Mouse (Mus musculus): ENCODE measurements around the gene 4930426L09Rik. TPM values are rescaled to one million over a fixed set of nuclear protein-coding genes. Genes with fewer than 3 reads are reported as not detected.

The 4930426L09Rik gene
- polyA plus RNA-seq, 1 experiment from 2014 or later, result 0.30 TPM

GRCm38 (mm10) chr2:18971564-18971963, 26.6 kb upstream of the 4930426L09Rik start:
- Histone ChIP-seq H3K4me1 (peaks cover 93% of the 10 kb centered on the region), H3K36me3 (peaks cover 23% of the 10 kb centered on the region), H3K9me3 (replicated peaks) (peaks cover 9% of the 10 kb centered on the region; the same call in 1 of the 2 replicates), H3K27ac (0 out of 2 replicates have a peak overlapping the region, but pooled peaks have one; percentile 45), H3K4me3 (no peak overlapping the region), H3K9ac (no peak overlapping the region), H3K27me3 (replicated peaks) (no peaks in the 10 kb centered on the region), H3K4me2 (no peak overlapping the region)
- no peak for ATAC-seq
- 67% methylated on average over 3 of the region's 3 CpGs for WGBS (ENCODE audit: insufficient replicate concordance)

- Histone ChIP-seq H3K27me3 (replicated peaks) (no peaks in the 10 kb centered on the region), H3K4me2 (no peak overlapping the region), H3K9ac (no peak overlapping the region), H3K4me1 (peaks cover 94% of the 10 kb centered on the region), H3K9me3 (replicated peaks) (peaks cover 9% of the 10 kb centered on the region; the same call in 1 of the 2 replicates), H3K4me3 (no peak overlapping the region), H3K27ac (no peak overlapping the region), H3K36me3 (peaks cover 16% of the 10 kb centered on the region)
- ATAC-seq, result peak; percentile 73
- 44% methylated on average over 4 of the region's 4 CpGs for WGBS (ENCODE audit: insufficient replicate concordance)
Measured at GRCm38 (mm10) chr2:18974882-18975645, 23.1 kb upstream of the 4930426L09Rik start.

- ATAC-seq, result no peak
- 61% methylated on average over 2 of the region's 2 CpGs for WGBS (ENCODE audit: insufficient replicate concordance)
Measured at GRCm38 (mm10) chr2:18976175-18976574, 22.0 kb upstream of the 4930426L09Rik start.

GRCm38 (mm10) chr2:18977201-18977805, 20.8 kb upstream of the 4930426L09Rik start:
- peaks cover 16% of the 10 kb centered on the region for H3K36me3 ChIP-seq
- H3K9ac ChIP-seq, result no peak overlapping the region
- H3K4me1 ChIP-seq, result peaks cover 83% of the 10 kb centered on the region
- no peak for ATAC-seq
- H3K9me3 ChIP-seq (replicated peaks), result peaks cover 9% of the 10 kb centered on the region; the same call in 1 of the 2 replicates
- 64% methylated on average over 10 of the region's 10 CpGs for WGBS (ENCODE audit: insufficient replicate concordance)
- H3K27ac ChIP-seq, result no peak overlapping the region
- no peak overlapping the region for H3K4me2 ChIP-seq
- H3K4me3 ChIP-seq, result no peak overlapping the region
- no peaks in the 10 kb centered on the region for H3K27me3 ChIP-seq (replicated peaks)

More at GRCm38 (mm10) chr2:18976175-18976574, 22.0 kb upstream of the 4930426L09Rik start:
- H3K4me3 ChIP-seq, result no peak overlapping the region
- peaks cover 92% of the 10 kb centered on the region for H3K4me1 ChIP-seq
- H3K36me3 ChIP-seq, result peaks cover 16% of the 10 kb centered on the region
- H3K27me3 ChIP-seq (replicated peaks), result no peaks in the 10 kb centered on the region
- H3K9ac ChIP-seq, result no peak overlapping the region
- peaks cover 9% of the 10 kb centered on the region; the same call in 1 of the 2 replicates for H3K9me3 ChIP-seq (replicated peaks)
- H3K4me2 ChIP-seq, result no peak overlapping the region
- H3K27ac ChIP-seq, result no peak overlapping the region

- Histone ChIP-seq H3K4me3 (no peak overlapping the region), H3K4me2 (no peak overlapping the region), H3K27me3 (replicated peaks) (no peaks in the 10 kb centered on the region), H3K9ac (no peak overlapping the region), H3K36me3 (peaks cover 2% of the 10 kb centered on the region; the same call in 1 of the 2 replicates), H3K27ac (no peak overlapping the region), H3K4me1 (peaks cover 86% of the 10 kb centered on the region), H3K9me3 (replicated peaks) (no peaks in the 10 kb centered on the region)
- no peak for ATAC-seq
- WGBS (ENCODE audit: insufficient replicate concordance), result 78% methylated on average over 4 of the region's 4 CpGs
Measured at GRCm38 (mm10) chr2:18979046-18979445, 19.1 kb upstream of the 4930426L09Rik start.

GRCm38 (mm10) chr2:18979675-18980074, 18.5 kb upstream of the 4930426L09Rik start:
- no peaks in the 10 kb centered on the region for H3K27me3 ChIP-seq (replicated peaks)
- H3K4me3 ChIP-seq, result no peak overlapping the region
- peaks cover 82% of the 10 kb centered on the region for H3K4me1 ChIP-seq
- peaks cover 7% of the 10 kb centered on the region; the same call in 1 of the 2 replicates for H3K36me3 ChIP-seq
- H3K9ac ChIP-seq, result no peak overlapping the region
- ATAC-seq, result no peak
- 87% methylated on average over 7 of the region's 7 CpGs for WGBS (ENCODE audit: insufficient replicate concordance)
- no peak overlapping the region for H3K4me2 ChIP-seq
- no peaks in the 10 kb centered on the region for H3K9me3 ChIP-seq (replicated peaks)
- 0 out of 2 replicates have a peak overlapping the region, but pooled peaks have one; percentile 21 for H3K27ac ChIP-seq

GRCm38 (mm10) chr2:18982581-18982980, 15.6 kb upstream of the 4930426L09Rik start:
- no peak for ATAC-seq
- Histone ChIP-seq H3K27ac (no peak overlapping the region), H3K4me1 (peaks cover 58% of the 10 kb centered on the region), H3K4me3 (no peak overlapping the region), H3K27me3 (replicated peaks) (no peaks in the 10 kb centered on the region), H3K36me3 (peaks cover 7% of the 10 kb centered on the region; the same call in 1 of the 2 replicates), H3K9me3 (replicated peaks) (no peaks in the 10 kb centered on the region), H3K9ac (no peak overlapping the region), H3K4me2 (no peak overlapping the region)
- WGBS (ENCODE audit: insufficient replicate concordance), result 60% methylated on average over 6 of the region's 6 CpGs

- peaks cover 55% of the 10 kb centered on the region for H3K4me1 ChIP-seq
- no peaks in the 10 kb centered on the region for H3K27me3 ChIP-seq (replicated peaks)
- no peak overlapping the region for H3K4me3 ChIP-seq
- peaks cover 7% of the 10 kb centered on the region; the same call in 1 of the 2 replicates for H3K36me3 ChIP-seq
- no peak overlapping the region for H3K4me2 ChIP-seq
- H3K9me3 ChIP-seq (replicated peaks), result no peaks in the 10 kb centered on the region
- ATAC-seq, result no peak
- H3K9ac ChIP-seq, result no peak overlapping the region
- no peak overlapping the region for H3K27ac ChIP-seq
Measured at GRCm38 (mm10) chr2:18983546-18983945, 14.6 kb upstream of the 4930426L09Rik start.

- H3K4me3 ChIP-seq, result no peak overlapping the region
- H3K9ac ChIP-seq, result no peak overlapping the region
- no peak overlapping the region for H3K27ac ChIP-seq
- H3K4me2 ChIP-seq, result no peak overlapping the region
- peaks cover 7% of the 10 kb centered on the region; the same call in 1 of the 2 replicates for H3K36me3 ChIP-seq
- H3K27me3 ChIP-seq (replicated peaks), result no peaks in the 10 kb centered on the region
- no peaks in the 10 kb centered on the region for H3K9me3 ChIP-seq (replicated peaks)
- ATAC-seq, result no peak
- H3K4me1 ChIP-seq, result peaks cover 54% of the 10 kb centered on the region
- 75% methylated on average over 15 of the region's 15 CpGs for WGBS (ENCODE audit: insufficient replicate concordance)
Measured at GRCm38 (mm10) chr2:18984095-18984847, 13.9 kb upstream of the 4930426L09Rik start.

GRCm38 (mm10) chr2:18985506-18985905, 12.6 kb upstream of the 4930426L09Rik start:
- H3K4me3 ChIP-seq, result no peak overlapping the region
- H3K4me1 ChIP-seq, result peaks cover 42% of the 10 kb centered on the region
- H3K9ac ChIP-seq, result no peak overlapping the region
- no peak overlapping the region for H3K4me2 ChIP-seq
- H3K27ac ChIP-seq, result no peak overlapping the region
- ATAC-seq, result no peak
- no peaks in the 10 kb centered on the region for H3K27me3 ChIP-seq (replicated peaks)
- 51% methylated on average over 3 of the region's 3 CpGs for WGBS (ENCODE audit: insufficient replicate concordance)
- H3K9me3 ChIP-seq (replicated peaks), result no peaks in the 10 kb centered on the region
- H3K36me3 ChIP-seq, result peaks cover 7% of the 10 kb centered on the region; the same call in 1 of the 2 replicates

- H3K27me3 ChIP-seq (replicated peaks), result no peaks in the 10 kb centered on the region
- no peak overlapping the region for H3K4me2 ChIP-seq
- peaks cover 4% of the 10 kb centered on the region; the same call in 1 of the 2 replicates for H3K9me3 ChIP-seq (replicated peaks)
- no peak overlapping the region for H3K4me3 ChIP-seq
- H3K9ac ChIP-seq, result no peak overlapping the region
- H3K27ac ChIP-seq, result no peak overlapping the region
- H3K4me1 ChIP-seq, result peaks cover 46% of the 10 kb centered on the region
- H3K36me3 ChIP-seq, result peaks cover 11% of the 10 kb centered on the region; the same call in 1 of the 2 replicates
- 57% methylated on average over 3 of the region's 3 CpGs for WGBS (ENCODE audit: insufficient replicate concordance)
- no peak for ATAC-seq
Measured at GRCm38 (mm10) chr2:18988885-18989284, 9.3 kb upstream of the 4930426L09Rik start.
